Mouse (Mus musculus) 3134 (cell line): ENCODE data around the gene Fam222a.

Experiments used
- DNase-seq: peaks from one replicate; pipeline ENCODE4 v3.0.0-alpha.2; 2011; ENCODE audit warnings: low spot score; ENCODE audit not compliant: insufficient read length; ENCODE audit errors: extremely low read depth

Gene Fam222a

DNA sequence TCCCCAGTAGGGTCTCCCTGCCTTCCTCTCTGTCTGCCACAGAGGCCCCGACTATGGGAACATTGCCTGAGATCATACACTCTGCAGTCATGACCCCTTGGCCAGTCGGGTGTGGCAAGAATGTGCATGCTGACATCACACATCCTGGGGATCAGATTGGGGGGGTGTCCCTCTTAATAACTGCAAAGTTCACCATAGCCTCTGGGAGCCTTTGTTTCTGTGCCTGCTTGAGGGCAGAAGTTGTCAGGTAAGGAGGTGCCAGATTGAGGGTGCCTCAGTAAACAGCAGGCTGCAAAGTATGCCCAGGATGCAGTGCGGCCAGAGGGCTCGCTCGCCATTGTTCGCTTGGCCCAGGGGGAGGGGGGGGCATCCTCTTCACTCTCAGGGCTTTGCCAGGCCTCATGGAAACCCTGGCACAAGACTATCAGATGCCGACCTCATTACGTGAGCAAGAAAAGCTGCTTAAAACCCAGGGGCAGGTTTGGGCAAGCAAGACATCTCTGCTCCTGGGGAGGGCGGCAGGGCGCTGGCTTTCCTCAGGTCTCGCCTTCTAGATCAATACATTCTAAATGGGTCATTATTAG lies 81.0 kb downstream of the Fam222a start:
- peak; percentile 74 for DNase-seq

DNA sequence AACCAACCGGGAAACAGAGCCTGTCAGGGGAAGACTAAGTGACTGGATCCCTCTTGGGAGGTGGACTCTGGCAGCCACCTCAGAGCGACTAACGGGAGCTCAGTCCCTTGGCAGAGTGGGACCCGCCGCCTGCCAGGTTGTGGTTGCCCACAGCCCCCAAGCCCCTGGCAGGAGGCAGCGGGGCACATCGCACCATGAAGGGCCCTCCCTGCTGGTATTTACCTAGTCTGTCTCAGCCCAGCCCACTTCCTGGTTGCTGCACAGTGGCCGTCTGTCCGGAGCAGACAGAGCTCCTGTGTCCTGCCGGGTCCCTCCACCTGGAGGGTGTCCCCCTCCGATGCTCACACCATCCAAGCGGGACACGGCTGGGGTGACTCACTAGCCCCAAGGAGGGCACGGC lies 83.2 kb downstream of the Fam222a start:
- peak; percentile 87 for DNase-seq

- DNase-seq = no peak
Observed at GRCm38 (mm10) chr5:114651449-114651848, 83.6 kb downstream of the Fam222a start.

- DNase-seq = no peak
Observed at GRCm38 (mm10) chr5:114653656-114654437, 86.0 kb downstream of the Fam222a start.

- DNase-seq = no peak
Observed at GRCm38 (mm10) chr5:114655721-114656120, 87.9 kb downstream of the Fam222a start.

- DNase-seq = no peak
Observed at GRCm38 (mm10) chr5:114656305-114656704, 88.5 kb downstream of the Fam222a start.

- DNase-seq = peak; percentile 67
Observed at GRCm38 (mm10) chr5:114657426-114657825, 89.6 kb downstream of the Fam222a start.

GRCm38 (mm10) chr5:114658255-114658654 lies 90.4 kb downstream of the Fam222a start, which contains the start of gene Trpv4:
Trpv4 (minus strand) TSS chr5:114658421.
- peak; percentile 76 for DNase-seq

DNA sequence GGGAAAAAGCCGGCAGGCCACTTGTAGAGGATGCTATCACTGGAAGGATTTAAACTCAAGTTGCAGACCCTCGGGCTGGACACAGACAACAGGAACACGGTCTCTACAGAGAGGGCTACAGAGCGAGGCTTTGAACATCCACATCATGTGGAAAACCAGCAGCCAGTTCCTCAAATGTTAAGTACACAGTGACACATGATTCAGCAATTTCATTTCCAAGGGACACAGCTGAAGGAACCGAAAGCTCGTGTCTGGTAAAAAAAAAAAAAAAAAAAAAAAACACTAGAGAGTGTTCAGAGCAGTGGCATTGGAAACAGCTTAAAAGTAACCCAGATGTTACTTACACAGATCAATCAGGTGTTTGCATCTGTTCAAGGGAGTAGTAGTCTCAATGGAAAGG lies 93.2 kb downstream of the Fam222a start:
- no peak for DNase-seq
